Mouse (Mus musculus): ENCODE results near the gene Leng1.
"Not testable (repeated sequence)": the region's sequence is repeated elsewhere in the genome, so short reads cannot be mapped to it uniquely, and the experiment has no call there.

Gene Leng1

DNA sequence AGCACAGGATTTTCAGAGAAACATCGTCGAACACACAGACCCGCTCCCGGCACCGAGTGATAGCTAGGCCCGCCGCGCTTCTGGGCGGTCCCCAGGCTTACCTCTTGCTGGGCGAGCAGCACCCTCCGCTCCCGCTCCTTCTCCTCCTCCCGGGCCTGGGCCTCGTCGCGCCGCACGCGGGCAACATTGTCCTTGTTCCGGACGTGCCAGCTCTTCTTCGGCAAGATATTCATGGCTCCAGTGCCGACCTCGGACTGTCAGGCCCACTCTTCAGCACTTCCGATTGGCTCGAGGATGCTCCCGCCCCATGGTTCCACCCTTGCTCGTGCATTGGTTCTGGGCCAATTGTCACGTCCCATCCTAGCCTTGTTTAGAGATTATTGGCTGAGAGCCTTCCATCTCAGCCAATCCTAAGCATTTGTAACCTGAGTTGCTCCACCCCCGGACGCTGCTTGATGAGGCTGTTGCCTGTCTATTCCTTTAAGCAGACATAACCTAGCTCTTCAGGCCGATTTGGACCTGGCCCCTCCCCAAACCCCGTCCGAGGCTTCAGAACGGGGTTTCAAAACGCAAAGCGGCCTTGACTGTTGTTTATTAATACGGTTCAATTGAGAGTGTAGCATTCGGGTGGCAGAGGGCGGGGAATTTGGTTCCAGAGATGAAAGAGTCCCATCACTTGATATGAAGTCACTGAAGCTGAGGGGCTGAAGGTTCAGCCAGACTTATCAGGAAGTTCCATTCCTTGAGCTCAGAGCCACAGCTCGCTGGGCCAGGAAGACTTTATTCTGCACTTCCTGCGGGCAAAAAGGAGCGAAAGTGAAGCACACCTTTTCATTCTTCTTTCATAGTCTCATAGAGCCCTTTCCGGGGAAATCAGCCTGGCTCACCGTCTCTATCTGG is at the start of gene Leng1:
TSS of gene Leng1 (minus strand) at position 626 of the 900 bp plus-strand sequence.
- DNase-seq: peak; percentile 98 to 99

DNA sequence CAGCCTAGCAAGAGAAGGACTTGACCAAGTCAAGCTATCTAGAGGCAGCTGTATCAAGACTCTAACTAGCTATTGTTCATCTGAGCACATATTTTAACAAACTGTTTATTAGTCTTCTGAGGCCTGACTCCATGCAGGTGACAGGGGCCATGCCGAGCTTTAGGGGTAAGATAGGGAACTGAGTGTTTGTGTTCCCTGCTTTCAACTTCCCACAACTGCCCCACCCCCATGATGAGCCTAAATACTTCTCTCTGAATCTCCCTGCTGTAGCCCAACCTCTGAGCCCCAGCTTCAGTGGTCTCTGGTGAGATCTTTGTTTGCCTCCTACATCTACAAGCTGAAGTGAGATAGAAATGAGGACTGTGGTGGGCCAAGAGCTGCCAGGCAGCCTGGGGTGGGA is 49.6 kb upstream of the Leng1 start:
- DNase-seq: peak in 1 of 2 experiments; percentile 0

GRCm38 (mm10) chr7:3712264-3712942 is 46.8 kb upstream of the Leng1 start:
- DNase-seq: no peak

GRCm38 (mm10) chr7:3709000-3709399 is 43.4 kb upstream of the Leng1 start:
- DNase-seq: no peak

- DNase-seq: not testable (repeated sequence)
Observed at GRCm38 (mm10) chr7:3708447-3708980, 42.9 kb upstream of the Leng1 start.

- no peak for DNase-seq
Observed at GRCm38 (mm10) chr7:3707568-3708413, 42.2 kb upstream of the Leng1 start.

DNA sequence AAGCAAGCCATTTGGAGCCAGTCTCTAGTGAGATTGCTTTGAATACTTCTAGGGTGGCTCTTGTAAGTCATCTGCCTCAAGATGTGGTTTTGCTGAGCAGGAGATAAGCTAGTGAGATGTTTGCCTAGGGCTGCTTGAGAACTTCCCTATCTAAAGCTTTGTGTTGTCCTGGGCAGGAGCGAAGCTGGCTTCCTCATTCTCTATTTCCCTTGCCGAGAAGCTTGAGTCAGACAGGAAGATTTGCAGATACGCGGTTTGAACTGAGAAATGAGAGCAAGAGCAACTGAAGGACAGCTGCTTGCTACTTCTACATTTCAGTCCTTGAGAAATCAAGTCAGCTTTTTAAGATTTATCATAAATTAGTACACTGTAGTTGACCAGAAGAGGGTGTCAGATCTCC is 41.4 kb upstream of the Leng1 start:
- DNase-seq: no peak

DNA sequence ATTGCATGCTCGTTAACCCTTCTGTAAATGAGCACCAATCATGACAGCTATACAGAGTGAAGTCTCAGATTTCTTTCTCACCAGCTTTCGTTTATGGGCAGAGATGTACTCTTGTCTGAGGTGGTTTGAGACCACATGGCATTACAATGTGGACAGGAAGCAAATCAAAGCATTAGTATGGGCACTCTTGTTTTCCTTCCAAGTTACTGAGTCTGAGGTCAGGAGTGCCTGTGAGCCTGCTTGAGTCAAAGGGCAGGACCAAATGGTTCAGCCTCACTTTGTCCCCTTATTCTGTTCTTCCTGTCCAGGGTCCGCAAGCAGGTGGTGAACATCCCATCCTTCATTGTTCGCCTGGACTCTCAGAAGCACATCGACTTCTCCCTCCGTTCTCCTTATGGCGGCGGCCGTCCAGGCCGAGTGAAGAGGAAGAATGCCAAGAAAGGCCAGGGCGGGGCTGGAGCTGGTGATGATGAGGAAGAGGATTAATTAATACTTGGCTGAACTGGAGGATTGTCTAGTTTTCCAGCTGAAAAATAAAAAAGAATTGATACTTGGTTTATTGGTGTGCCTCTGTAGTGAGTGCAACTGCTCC is 40.8 kb upstream of the Leng1 start:
- DNase-seq: peak in 1 of 2 experiments; percentile 25

GRCm38 (mm10) chr7:3705911-3706310 is 40.3 kb upstream of the Leng1 start:
- peak in 1 of 2 experiments; percentile 19 for DNase-seq

DNA sequence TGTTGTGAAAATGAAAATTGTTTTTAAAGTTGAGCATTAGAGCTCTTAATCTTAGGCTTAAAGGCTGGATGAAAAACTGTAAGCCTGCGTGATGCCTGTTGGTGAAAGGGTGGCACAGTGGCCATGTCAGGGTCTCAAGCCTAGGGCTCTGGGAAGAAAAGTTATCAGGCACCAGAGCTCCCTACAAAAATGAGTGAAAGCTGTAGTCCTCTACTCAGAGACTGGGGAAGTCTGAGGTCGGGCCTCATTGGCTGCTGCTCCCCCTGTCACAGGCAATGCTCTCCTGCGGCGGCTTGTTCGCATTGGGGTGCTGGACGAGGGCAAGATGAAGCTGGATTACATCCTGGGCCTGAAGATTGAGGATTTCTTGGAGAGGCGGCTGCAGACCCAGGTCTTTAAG is 39.8 kb upstream of the Leng1 start:
- peak in 1 of 2 experiments; percentile 13 for DNase-seq

GRCm38 (mm10) chr7:3704475-3704874 is 38.8 kb upstream of the Leng1 start:
- no peak for DNase-seq

DNA sequence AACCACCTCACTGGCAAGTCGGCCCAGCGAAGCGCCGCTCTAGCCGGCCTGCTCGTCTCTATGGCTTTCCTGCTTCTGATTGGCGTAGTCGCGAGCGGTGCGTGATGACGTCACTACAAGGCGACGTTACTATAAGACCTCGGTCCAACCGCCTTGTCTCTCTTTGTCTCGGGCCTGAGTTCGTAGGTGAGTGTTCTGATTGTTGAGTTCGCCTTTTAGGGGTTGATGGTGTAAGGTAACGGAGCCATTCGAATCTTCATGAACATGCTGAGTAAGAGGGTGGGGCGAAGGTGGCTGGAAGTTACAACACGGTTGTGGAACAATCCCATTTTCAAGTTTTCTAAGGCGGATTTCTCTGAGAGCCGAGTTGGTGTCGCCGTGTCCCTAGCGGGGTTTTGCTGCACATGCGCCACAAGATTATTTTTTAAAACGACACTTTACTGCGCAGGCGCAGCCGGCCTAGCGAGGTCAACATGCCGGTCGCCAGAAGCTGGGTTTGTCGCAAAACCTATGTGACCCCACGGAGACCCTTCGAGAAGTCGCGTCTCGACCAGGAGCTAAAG is 38.3 kb upstream of the Leng1 start, which contains the start of gene Rps9:
TSS of gene Rps9 (plus strand) at position 115 of the 563 bp plus-strand sequence.
- peak; percentile 98 for DNase-seq

DNA sequence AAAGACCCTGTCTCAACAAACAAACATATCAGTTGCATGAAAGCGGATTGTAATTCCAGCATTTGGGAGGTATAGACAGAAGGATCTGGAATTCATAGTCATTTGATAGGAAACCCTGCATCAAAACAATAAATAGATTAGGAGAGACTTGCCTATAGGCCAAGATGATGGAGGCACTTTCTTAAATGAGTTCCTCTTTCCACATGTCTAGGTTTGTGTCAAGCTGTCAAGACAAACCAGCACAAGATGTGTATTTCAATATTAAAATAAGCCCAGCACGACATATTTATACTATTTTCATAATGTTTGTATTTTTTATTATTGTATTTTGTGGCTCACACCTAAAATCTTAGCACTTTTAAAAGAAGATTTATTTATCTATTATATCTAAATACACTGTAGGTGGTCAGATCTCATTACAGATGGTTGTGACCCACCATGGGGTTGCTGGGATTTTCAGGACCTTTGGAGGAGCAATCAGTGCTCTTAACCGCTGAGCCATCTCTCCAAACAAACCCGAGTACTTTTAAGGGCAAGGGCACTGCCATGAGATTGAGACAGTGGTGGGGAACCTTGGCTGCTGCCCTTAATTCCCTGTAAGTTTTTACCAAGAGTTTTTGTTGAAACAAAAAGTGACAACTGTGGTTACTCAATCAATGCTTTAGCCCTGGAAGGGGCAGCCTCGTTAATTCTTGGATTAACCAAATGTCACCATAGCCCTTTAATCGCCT is 37.7 kb upstream of the Leng1 start:
- no peak for DNase-seq

- no peak for DNase-seq
Observed at GRCm38 (mm10) chr7:3698471-3698870, 32.8 kb upstream of the Leng1 start.

DNA sequence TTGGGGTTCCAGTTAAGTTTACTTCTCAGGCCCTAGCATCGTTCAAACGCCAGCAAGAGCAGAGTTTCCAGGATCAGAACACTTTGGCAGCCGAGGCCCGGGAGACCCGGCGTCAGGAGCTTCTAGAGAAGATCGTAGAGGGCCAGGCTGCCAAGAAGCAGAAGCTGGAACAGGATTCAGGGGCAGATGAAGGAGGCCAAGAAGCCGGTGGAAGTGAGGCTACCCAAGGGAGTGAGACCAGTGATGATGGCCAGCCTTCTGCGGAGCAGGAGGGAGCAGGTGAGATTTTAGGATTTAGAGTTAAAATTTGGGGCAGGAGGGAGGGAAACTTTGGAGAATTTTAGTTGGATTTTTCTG is 29.3 kb upstream of the Leng1 start:
- DNase-seq: peak; percentile 55 to 61

DNA sequence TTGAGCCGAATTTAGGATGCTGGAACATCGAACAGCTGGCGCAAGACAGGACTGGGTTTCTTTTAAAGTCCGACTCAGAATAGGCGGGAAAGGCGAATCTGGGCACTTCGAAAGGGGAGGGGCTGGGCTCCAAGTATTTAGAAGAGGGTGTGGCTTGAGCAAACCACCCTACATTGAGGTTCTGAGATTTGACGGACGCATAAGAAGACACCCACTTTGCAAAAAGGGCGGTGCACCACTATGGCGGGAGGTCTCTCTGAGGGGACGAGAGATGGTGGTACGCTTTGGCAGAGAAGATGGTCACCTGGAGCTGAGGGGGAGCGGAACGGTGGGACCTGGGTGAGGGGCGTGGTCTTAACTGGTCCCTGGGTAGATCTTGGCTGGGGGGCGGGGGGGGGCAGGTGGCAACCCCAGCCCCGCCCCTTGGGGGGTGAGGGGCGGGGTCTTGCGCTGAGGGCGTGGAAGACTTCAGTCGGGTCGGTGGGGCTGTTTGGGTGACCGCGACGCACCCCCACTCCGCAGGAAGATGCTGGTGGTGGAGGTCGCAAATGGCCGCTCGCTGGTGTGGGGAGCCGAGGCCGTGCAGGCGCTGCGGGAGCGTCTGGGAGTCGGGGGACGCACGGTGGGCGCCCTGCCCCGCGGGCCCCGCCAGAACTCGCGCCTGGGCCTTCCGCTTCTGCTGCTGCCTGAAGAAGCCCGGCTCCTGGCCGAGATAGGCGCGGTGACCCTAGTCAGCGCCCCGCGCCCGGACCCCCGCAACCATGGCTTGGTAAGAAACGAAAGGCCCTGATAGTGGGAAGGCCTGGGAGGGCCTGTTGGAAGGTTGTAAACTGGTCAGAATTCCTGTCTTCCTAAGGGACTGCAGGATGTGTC is 28.7 kb upstream of the Leng1 start:
- peak; percentile 74 for DNase-seq

DNA sequence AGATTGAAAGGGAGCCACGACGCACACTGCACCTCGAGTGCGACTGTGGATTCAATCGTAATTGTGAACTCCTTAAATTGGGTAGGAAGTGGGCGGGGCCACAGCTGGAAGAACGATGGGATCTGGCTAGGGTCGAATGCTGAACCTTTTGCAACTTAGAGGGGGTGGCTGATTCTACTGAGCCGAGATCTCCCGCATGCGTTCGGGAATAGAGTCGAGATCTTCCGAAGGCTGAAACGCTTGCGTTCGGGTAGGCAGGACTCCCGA is 28.1 kb upstream of the Leng1 start:
- no peak for DNase-seq

- DNase-seq: peak; percentile 97 to 98
Observed at GRCm38 (mm10) chr7:3692987-3693808, 27.6 kb upstream of the Leng1 start, which contains the start of gene Mboat7. TSS of gene Mboat7 (minus strand) at chr7:3693523.

DNA sequence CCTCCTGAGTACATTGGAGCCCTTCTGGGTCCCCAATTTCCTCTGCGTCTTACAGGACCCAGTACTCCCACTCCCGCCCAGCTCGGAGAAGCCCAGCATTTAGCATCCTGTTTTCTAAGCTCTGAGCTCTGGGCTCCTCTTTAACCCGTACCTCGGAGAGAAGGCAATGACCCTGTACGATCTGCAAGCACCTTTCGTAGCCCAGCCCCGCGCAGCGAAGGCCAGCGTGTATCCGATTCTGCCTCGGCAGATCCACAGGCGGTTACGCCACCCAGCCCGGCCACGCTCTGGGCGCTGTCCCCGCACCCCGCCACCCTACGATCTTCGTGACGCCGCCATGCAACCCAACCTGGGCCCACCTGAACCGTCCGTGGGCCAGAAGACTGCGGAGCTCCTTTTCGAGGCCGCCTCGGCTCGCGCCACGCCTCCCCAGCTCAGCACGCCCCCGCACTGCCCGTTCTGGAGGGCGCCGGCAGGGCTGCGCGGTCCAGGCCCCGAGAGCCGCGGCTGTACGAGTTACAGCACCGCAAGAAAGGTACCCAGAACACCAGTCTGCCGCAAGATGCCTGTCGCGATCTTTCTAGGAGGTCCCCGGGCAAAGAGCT is 26.8 kb upstream of the Leng1 start, which contains the start of gene Tsen34:
TSS of gene Tsen34 (plus strand) at position 482 of the 605 bp plus-strand sequence.
- DNase-seq: no peak

Data from cerebellum, postnatal 10 days (tissue).